Mouse (Mus musculus) liver, embryonic 14.5 days (tissue): ENCODE data around the gene Pmepa1.

ENCODE experiments used
- CTCF ChIP-seq: IDR thresholded peaks from 2 replicates; pipeline ENCODE4 v1.5.1; 2016; ENCODE audit warnings: antibody characterized with exemption, low read depth, control low read depth
- EP300 ChIP-seq: IDR thresholded peaks from 2 replicates; pipeline ENCODE4 v1.6.1; 2016; ENCODE audit warnings: antibody characterized with exemption, low read depth

- TF ChIP-seq CTCF (no peak), EP300 (no peak)
These were observed 33.5 kb downstream of the Pmepa1 start for GRCm38 (mm10) chr2:173242874-173243273.
